Mouse (Mus musculus): Measurements from ENCODE around the gene Galnt15. TPM values are rescaled to one million over a fixed set of nuclear protein-coding genes. Genes with fewer than 3 reads are reported as not detected.

The Galnt15 gene
- polyA plus RNA-seq (2015; fragmentation: Nextera tagmentation; extraction: Ambion mirVana) = 0.19 and 0.22 TPM in 2 replicates

GRCm38 (mm10) chr14:32028681-32029091, at the start of gene Galnt15:
Gene Galnt15 (plus strand): TSS chr14:32028989.
- ATAC-seq (ENCODE audit: low FRiP score) = no peak
- H3K4me1 ChIP-seq (replicated peaks) = peaks cover 18% of the 10 kb centered on the region
- WGBS = 20% methylated on average over 9 of the region's 9 CpGs
- H3K27me3 ChIP-seq = 0 out of 2 replicates have a peak, but pooled peaks cover 11% of the 10 kb centered on the region
- no peaks in the 10 kb centered on the region for H3K36me3 ChIP-seq
- no peak within 1 kb of the TSS for H3K4me3 ChIP-seq
- peak within 1 kb of the TSS; percentile 23; the same call in 1 of the 2 replicates for H3K4me2 ChIP-seq
- no peaks in the 10 kb centered on the region for H3K9me3 ChIP-seq
- H3K27ac ChIP-seq = 0 out of 2 replicates have a peak within 1 kb of the TSS, but pooled peaks have one; percentile 12
- peak within 1 kb of the TSS; percentile 49; the same call in 1 of the 2 replicates for H3K9ac ChIP-seq

- ATAC-seq (ENCODE audit: low FRiP score) = no peak
- no peaks in the 10 kb centered on the region for H3K9me3 ChIP-seq
- no peaks in the 10 kb centered on the region for H3K27me3 ChIP-seq
Measured at GRCm38 (mm10) chr14:31994021-31994420, 34.8 kb upstream of the Galnt15 start.

GRCm38 (mm10) chr14:32000941-32001340, 27.8 kb upstream of the Galnt15 start:
- no peak for ATAC-seq (ENCODE audit: low FRiP score)
- Histone ChIP-seq H3K9me3 (no peaks in the 10 kb centered on the region), H3K27ac (no peak overlapping the region), H3K4me1 (replicated peaks) (no peaks in the 10 kb centered on the region; the same call in 1 of the 2 replicates), H3K4me3 (no peak overlapping the region), H3K9ac (no peak overlapping the region), H3K27me3 (no peaks in the 10 kb centered on the region), H3K4me2 (no peak overlapping the region), H3K36me3 (no peaks in the 10 kb centered on the region)
- WGBS = 65% methylated on average over 7 of the region's 7 CpGs

More at GRCm38 (mm10) chr14:31994021-31994420, 34.8 kb upstream of the Galnt15 start:
- Histone ChIP-seq H3K4me1 (replicated peaks) (no peaks in the 10 kb centered on the region), H3K9ac (no peak overlapping the region), H3K36me3 (no peaks in the 10 kb centered on the region), H3K4me2 (no peak overlapping the region), H3K4me3 (no peak overlapping the region), H3K27ac (no peak overlapping the region)
- WGBS = 75% methylated on average over 8 of the region's 8 CpGs

GRCm38 (mm10) chr14:32002502-32003338, 26.1 kb upstream of the Galnt15 start:
- Histone ChIP-seq H3K36me3 (no peaks in the 10 kb centered on the region), H3K27me3 (no peaks in the 10 kb centered on the region), H3K4me2 (no peak overlapping the region), H3K27ac (peak overlapping the region; percentile 41; the same call in 1 of the 2 replicates), H3K4me1 (replicated peaks) (no peaks in the 10 kb centered on the region; the same call in 1 of the 2 replicates), H3K9ac (no peak overlapping the region), H3K4me3 (no peak overlapping the region), H3K9me3 (no peaks in the 10 kb centered on the region)
- WGBS = 76% methylated on average over 15 of the region's 15 CpGs
- ATAC-seq (ENCODE audit: low FRiP score) = no peak

DNA sequence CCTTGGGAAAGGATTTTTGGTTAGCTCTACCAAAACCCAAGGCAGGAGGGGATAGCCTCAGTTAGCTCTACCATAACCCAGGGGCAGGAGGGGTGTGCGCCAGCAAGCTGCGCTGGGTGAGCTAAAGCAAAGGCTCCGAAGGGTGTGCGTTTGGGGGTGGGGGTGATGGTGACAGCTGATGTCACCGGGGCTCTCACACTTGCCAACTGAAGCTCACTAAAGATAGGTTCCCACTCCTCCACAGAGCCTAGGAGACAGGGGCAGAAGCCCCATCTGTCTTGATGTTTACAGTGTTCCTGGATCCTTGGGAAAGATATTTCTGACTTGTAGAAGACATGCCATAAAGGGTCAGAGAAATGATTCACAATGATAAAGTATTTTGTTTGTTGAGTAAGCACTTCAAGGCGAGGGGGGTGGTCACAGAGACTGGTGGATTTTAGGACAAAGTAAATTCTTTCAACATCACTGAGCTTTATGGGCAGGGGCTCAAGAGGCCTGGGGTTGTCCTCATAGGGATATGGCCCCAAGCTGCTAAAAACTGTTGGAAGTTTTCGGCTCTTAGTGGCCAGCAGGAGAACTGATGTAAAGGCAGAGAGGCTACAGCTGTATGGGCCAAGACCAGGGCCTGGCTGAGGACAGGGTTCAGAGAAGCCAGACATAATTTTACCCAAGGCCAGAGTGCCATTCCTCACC, 24.7 kb upstream of the Galnt15 start:
- H3K9me3 ChIP-seq = no peaks in the 10 kb centered on the region
- WGBS = 78% methylated on average over 7 of the region's 7 CpGs
- no peaks in the 10 kb centered on the region for H3K36me3 ChIP-seq
- H3K27ac ChIP-seq = no peak overlapping the region
- no peak overlapping the region for H3K9ac ChIP-seq
- H3K4me2 ChIP-seq = no peak overlapping the region
- H3K4me3 ChIP-seq = no peak overlapping the region
- H3K27me3 ChIP-seq = no peaks in the 10 kb centered on the region
- no peak for ATAC-seq (ENCODE audit: low FRiP score)
- H3K4me1 ChIP-seq (replicated peaks) = no peaks in the 10 kb centered on the region; the same call in 1 of the 2 replicates

GRCm38 (mm10) chr14:32005673-32006261, 23.0 kb upstream of the Galnt15 start:
- Histone ChIP-seq H3K27me3 (no peaks in the 10 kb centered on the region), H3K4me1 (replicated peaks) (no peaks in the 10 kb centered on the region; the same call in 1 of the 2 replicates), H3K4me3 (no peak overlapping the region), H3K27ac (no peak overlapping the region), H3K9ac (no peak overlapping the region), H3K4me2 (no peak overlapping the region), H3K9me3 (no peaks in the 10 kb centered on the region), H3K36me3 (no peaks in the 10 kb centered on the region)
- WGBS = 80% methylated on average over 9 of the region's 9 CpGs
- ATAC-seq (ENCODE audit: low FRiP score) = no peak

GRCm38 (mm10) chr14:32007654-32008335, 21.0 kb upstream of the Galnt15 start:
- H3K9me3 ChIP-seq = no peaks in the 10 kb centered on the region
- 86% methylated on average over 4 of the region's 4 CpGs for WGBS
- H3K4me1 ChIP-seq (replicated peaks) = no peaks in the 10 kb centered on the region; the same call in 1 of the 2 replicates
- no peak for ATAC-seq (ENCODE audit: low FRiP score)
- no peaks in the 10 kb centered on the region for H3K27me3 ChIP-seq
- H3K9ac ChIP-seq = no peak overlapping the region
- no peaks in the 10 kb centered on the region for H3K36me3 ChIP-seq
- H3K4me2 ChIP-seq = no peak overlapping the region
- H3K4me3 ChIP-seq = no peak overlapping the region
- no peak overlapping the region for H3K27ac ChIP-seq

- Histone ChIP-seq H3K36me3 (no peaks in the 10 kb centered on the region), H3K27me3 (no peaks in the 10 kb centered on the region), H3K4me2 (no peak overlapping the region), H3K9me3 (no peaks in the 10 kb centered on the region), H3K9ac (no peak overlapping the region), H3K4me3 (no peak overlapping the region), H3K27ac (no peak overlapping the region), H3K4me1 (replicated peaks) (no peaks in the 10 kb centered on the region)
- ATAC-seq (ENCODE audit: low FRiP score) = no peak
- WGBS = 88% methylated on average over 2 of the region's 2 CpGs
Measured at GRCm38 (mm10) chr14:32009715-32010114, 19.1 kb upstream of the Galnt15 start.

DNA sequence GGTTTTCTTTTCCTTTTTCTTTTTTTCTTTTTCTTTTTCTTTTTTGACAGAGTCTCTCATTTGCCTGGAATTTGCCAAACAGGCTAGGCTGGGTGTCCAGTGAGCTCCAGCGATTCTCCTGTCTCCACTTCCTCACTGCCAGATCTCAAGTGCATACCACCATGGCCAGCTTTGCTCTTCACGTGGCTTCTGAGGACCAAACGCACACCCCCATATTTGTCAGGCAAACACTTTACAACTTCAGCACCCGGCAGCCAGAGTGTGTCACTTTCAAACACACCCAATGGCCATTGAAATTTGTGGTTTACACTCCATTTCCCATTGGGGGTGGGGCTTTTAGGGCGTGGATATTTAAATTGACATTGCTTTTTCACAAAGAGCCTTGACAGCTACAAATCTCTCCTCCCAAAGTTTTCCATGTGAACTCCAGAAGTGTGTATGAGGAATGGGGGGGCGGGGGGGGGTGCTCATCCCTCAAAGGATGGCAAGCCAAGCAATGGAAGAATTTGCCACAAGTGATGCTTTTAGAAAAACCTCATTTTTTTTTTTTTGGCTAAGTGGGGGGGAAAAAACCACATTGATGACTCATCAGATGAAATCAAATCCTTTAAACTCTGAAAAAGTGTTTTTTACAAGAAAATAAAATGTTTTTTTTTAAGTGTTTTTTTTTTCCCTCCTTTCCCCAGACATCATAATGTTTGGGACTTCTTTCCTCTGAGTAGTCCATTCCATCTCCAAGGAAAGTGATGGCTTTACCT, 17.1 kb upstream of the Galnt15 start:
- ATAC-seq (ENCODE audit: low FRiP score) = no peak
- Histone ChIP-seq H3K27me3 (no peaks in the 10 kb centered on the region), H3K4me2 (no peak overlapping the region), H3K9ac (no peak overlapping the region), H3K4me3 (no peak overlapping the region), H3K9me3 (no peaks in the 10 kb centered on the region), H3K36me3 (no peaks in the 10 kb centered on the region), H3K27ac (no peak overlapping the region), H3K4me1 (replicated peaks) (peaks cover 9% of the 10 kb centered on the region)
- 61% methylated on average over 6 of the region's 6 CpGs for WGBS

DNA sequence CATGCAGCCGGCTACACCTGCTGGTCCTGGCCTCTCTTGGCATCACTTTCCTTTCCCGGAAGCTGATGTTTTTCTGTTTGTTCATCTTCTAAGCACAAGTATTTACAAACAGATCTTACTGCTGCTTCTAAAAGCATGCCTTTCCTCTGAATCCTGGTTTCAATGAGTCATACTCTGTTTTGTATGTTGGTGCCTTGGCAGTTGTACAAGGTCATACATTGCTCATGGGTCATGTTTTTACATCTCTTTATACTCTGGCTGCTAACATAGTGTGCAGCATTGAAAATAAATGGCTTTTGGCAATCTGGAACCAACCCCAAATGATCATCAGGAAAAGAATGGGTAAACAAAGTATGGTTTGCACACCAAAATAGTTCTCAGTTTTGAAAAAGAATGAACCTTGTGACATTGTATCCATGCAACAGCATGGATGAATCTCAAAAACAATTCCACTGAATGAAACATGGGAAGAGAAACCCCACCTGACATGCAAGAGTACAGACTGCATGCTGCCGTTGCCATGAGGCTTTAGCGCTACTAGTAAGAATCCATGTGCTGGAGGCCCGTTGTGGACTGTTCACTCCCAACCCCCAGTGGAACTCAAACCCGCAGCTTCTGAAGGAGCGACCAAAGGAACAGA, 13.5 kb upstream of the Galnt15 start:
- no peaks in the 10 kb centered on the region for H3K27me3 ChIP-seq
- no peak overlapping the region for H3K27ac ChIP-seq
- no peak overlapping the region for H3K4me2 ChIP-seq
- H3K4me3 ChIP-seq = no peak overlapping the region
- no peak overlapping the region for H3K9ac ChIP-seq
- no peak for ATAC-seq (ENCODE audit: low FRiP score)
- H3K9me3 ChIP-seq = no peaks in the 10 kb centered on the region
- no peaks in the 10 kb centered on the region for H3K36me3 ChIP-seq
- WGBS = 85% methylated on average over 7 of the region's 7 CpGs
- peaks cover 19% of the 10 kb centered on the region for H3K4me1 ChIP-seq (replicated peaks)

GRCm38 (mm10) chr14:32016466-32016865, 12.3 kb upstream of the Galnt15 start:
- no peak for ATAC-seq (ENCODE audit: low FRiP score)
- Histone ChIP-seq H3K27me3 (no peaks in the 10 kb centered on the region), H3K9me3 (no peaks in the 10 kb centered on the region), H3K9ac (no peak overlapping the region), H3K36me3 (no peaks in the 10 kb centered on the region), H3K27ac (peak overlapping the region; percentile 88), H3K4me3 (no peak overlapping the region), H3K4me1 (replicated peaks) (peaks cover 19% of the 10 kb centered on the region), H3K4me2 (peak overlapping the region; percentile 34)
- WGBS = 79% methylated on average over 3 of the region's 3 CpGs

Data from hindbrain, embryonic 13.5 days (tissue).